Mouse (Mus musculus): ENCODE measurements around the gene Sim2. TPM values are rescaled to one million over a fixed set of nuclear protein-coding genes. Genes with fewer than 3 reads are reported as not detected.

The Sim2 gene
- polyA plus RNA-seq, 1 experiment = 8.6 TPM

- TF ChIP-seq USF1 (IDR thresholded peaks at IDR 0.05; ENCODE audit: low read depth) (no peak), E2F4 (IDR thresholded peaks at IDR 0.05; ENCODE audit: insufficient read depth) (no peak), MAX (IDR thresholded peaks at IDR 0.05; ENCODE audit: low read depth) (no peak), POLR2AphosphoS2 (IDR thresholded peaks at IDR 0.05; ENCODE audit: insufficient read length, low read depth) (no peak), MYOD1 (IDR thresholded peaks at IDR 0.05; ENCODE audit: control insufficient read depth in 1 of 3, insufficient read length in 2 of 3, low read depth in 2 of 3) (no peak), REST (IDR thresholded peaks at IDR 0.05; ENCODE audit: insufficient read depth, insufficient read length) (no peak), TCF12 (IDR thresholded peaks at IDR 0.05; ENCODE audit: insufficient read depth, poor library complexity, severe bottlenecking) (no peak), TCF3 (IDR thresholded peaks at IDR 0.05; ENCODE audit: insufficient read length, low read depth) (no peak), MYOG (IDR thresholded peaks at IDR 0.05; ENCODE audit: control insufficient read depth in 1 of 3, insufficient read depth in 1 of 3, insufficient read length in 2 of 3, low read depth in 2 of 3) (no peak), POLR2A (IDR thresholded peaks at IDR 0.05; ENCODE audit: insufficient read length, low read depth) (no peak), SRF (IDR thresholded peaks at IDR 0.05; ENCODE audit: control insufficient read depth, insufficient read length, low read depth) (no peak), CEBPB (IDR thresholded peaks at IDR 0.05; ENCODE audit: insufficient read depth, poor library complexity, severe bottlenecking) (no peak)
- Histone ChIP-seq H3K4me2 (ENCODE audit: low read depth) (no peak overlapping the region), H3K36me3 (ENCODE audit: control insufficient read depth, insufficient read depth) (no peaks in the 10 kb centered on the region), H3K4me3 (no peak overlapping the region), H3K27me3 (ENCODE audit: control insufficient read depth, insufficient read depth, insufficient read length) (no peaks in the 10 kb centered on the region), H3ac (ENCODE audit: control insufficient read depth, insufficient read length) (no peak overlapping the region), H3K79me2 (ENCODE audit: control insufficient read depth, insufficient read depth) (no peaks in the 10 kb centered on the region)
Observed at GRCm38 (mm10) chr16:94079075-94079855, 5.5 kb upstream of the Sim2 start.

- Histone ChIP-seq H3K36me3 (ENCODE audit: control insufficient read depth, insufficient read depth) (no peaks in the 10 kb centered on the region), H3K79me2 (ENCODE audit: control insufficient read depth, insufficient read depth) (no peaks in the 10 kb centered on the region), H3K27me3 (ENCODE audit: control insufficient read depth, insufficient read depth, insufficient read length) (no peaks in the 10 kb centered on the region), H3K4me3 (no peak overlapping the region), H3K4me2 (ENCODE audit: low read depth) (no peak overlapping the region), H3ac (ENCODE audit: control insufficient read depth, insufficient read length) (no peak overlapping the region)
- TF ChIP-seq MYOD1 (IDR thresholded peaks at IDR 0.05; ENCODE audit: control insufficient read depth in 1 of 3, insufficient read length in 2 of 3, low read depth in 2 of 3) (no peak), USF1 (IDR thresholded peaks at IDR 0.05; ENCODE audit: low read depth) (no peak), TCF12 (IDR thresholded peaks at IDR 0.05; ENCODE audit: insufficient read depth, poor library complexity, severe bottlenecking) (no peak), MAX (IDR thresholded peaks at IDR 0.05; ENCODE audit: low read depth) (no peak)
Observed at GRCm38 (mm10) chr16:94079856-94080555, 4.7 kb upstream of the Sim2 start.

- H3K27me3 ChIP-seq (ENCODE audit: control insufficient read depth, insufficient read depth, insufficient read length) = no peaks in the 10 kb centered on the region
- H3K4me2 ChIP-seq (ENCODE audit: low read depth) = no peak overlapping the region
- no peaks in the 10 kb centered on the region for H3K79me2 ChIP-seq (ENCODE audit: control insufficient read depth, insufficient read depth)
- H3ac ChIP-seq (ENCODE audit: control insufficient read depth, insufficient read length) = no peak overlapping the region
- no peak overlapping the region for H3K4me3 ChIP-seq
- no peak for TF ChIP-seq POLR2A (IDR thresholded peaks at IDR 0.05; ENCODE audit: insufficient read length, low read depth)
- no peak for TF ChIP-seq CEBPB (IDR thresholded peaks at IDR 0.05; ENCODE audit: insufficient read depth, poor library complexity, severe bottlenecking)
- no peak for TF ChIP-seq MYOG (IDR thresholded peaks at IDR 0.05; ENCODE audit: control insufficient read depth in 1 of 3, insufficient read depth in 1 of 3, insufficient read length in 2 of 3, low read depth in 2 of 3)
- no peak for TF ChIP-seq SRF (IDR thresholded peaks at IDR 0.05; ENCODE audit: control insufficient read depth, insufficient read length, low read depth)
- no peak for TF ChIP-seq REST (IDR thresholded peaks at IDR 0.05; ENCODE audit: insufficient read depth, insufficient read length)
- no peak for TF ChIP-seq TCF12 (IDR thresholded peaks at IDR 0.05; ENCODE audit: insufficient read depth, poor library complexity, severe bottlenecking)
- TF ChIP-seq POLR2AphosphoS2 (IDR thresholded peaks at IDR 0.05; ENCODE audit: insufficient read length, low read depth) = no peak
- TF ChIP-seq TCF3 (IDR thresholded peaks at IDR 0.05; ENCODE audit: insufficient read length, low read depth) = no peak
- TF ChIP-seq E2F4 (IDR thresholded peaks at IDR 0.05; ENCODE audit: insufficient read depth) = no peak
- TF ChIP-seq MAX (IDR thresholded peaks at IDR 0.05; ENCODE audit: low read depth) = no peak
- TF ChIP-seq USF1 (IDR thresholded peaks at IDR 0.05; ENCODE audit: low read depth) = no peak
- TF ChIP-seq MYOD1 (IDR thresholded peaks at IDR 0.05; ENCODE audit: control insufficient read depth in 1 of 3, insufficient read length in 2 of 3, low read depth in 2 of 3) = no peak
- H3K36me3 ChIP-seq (ENCODE audit: control insufficient read depth, insufficient read depth) = no peaks in the 10 kb centered on the region
Observed at GRCm38 (mm10) chr16:94081596-94081995, 3.1 kb upstream of the Sim2 start.

DNA sequence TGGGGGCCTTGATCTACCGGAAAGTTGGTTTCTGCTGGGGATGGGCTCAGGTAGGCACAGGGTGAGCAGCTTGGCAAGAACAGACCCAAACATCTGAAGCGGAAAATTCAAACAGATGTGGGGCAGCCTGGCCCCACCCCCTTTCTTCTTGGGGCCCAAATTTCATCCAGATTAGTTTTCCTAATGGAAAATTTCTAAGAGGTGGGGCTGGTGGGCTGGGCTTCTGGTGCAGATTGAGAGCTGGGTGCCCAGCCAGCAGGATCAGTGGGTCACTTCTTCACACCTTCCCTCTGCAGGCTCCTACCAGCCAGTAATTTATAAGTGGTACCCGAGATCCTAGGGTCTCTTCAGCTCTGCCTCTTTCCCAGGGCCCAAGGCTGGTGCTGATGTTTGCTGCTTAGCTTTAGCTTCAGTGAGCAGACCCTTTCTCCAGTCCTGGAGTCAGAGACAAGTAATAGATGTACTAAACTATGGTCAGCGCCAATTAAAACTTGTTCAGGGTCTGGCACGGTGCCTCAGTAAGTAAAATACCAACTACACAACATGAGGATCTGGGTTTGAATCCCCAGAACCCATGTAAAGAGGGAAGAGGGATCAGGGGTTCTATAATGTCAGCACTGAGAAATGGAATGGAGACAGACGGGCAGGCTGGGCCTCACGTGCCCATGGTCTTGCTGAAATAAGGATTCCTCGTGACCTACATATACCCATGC is 2.6 kb upstream of the Sim2 start:
- Histone ChIP-seq H3K4me3 (no peak overlapping the region), H3ac (ENCODE audit: control insufficient read depth, insufficient read length) (no peak overlapping the region), H3K79me2 (ENCODE audit: control insufficient read depth, insufficient read depth) (no peaks in the 10 kb centered on the region), H3K27me3 (ENCODE audit: control insufficient read depth, insufficient read depth, insufficient read length) (no peaks in the 10 kb centered on the region), H3K4me2 (ENCODE audit: low read depth) (no peak overlapping the region), H3K36me3 (ENCODE audit: control insufficient read depth, insufficient read depth) (no peaks in the 10 kb centered on the region)
- TF ChIP-seq POLR2AphosphoS2 (IDR thresholded peaks at IDR 0.05; ENCODE audit: insufficient read length, low read depth) (no peak), USF1 (IDR thresholded peaks at IDR 0.05; ENCODE audit: low read depth) (no peak), TCF12 (IDR thresholded peaks at IDR 0.05; ENCODE audit: insufficient read depth, poor library complexity, severe bottlenecking) (no peak), MAX (IDR thresholded peaks at IDR 0.05; ENCODE audit: low read depth) (no peak), CEBPB (IDR thresholded peaks at IDR 0.05; ENCODE audit: insufficient read depth, poor library complexity, severe bottlenecking) (no peak), POLR2A (IDR thresholded peaks at IDR 0.05; ENCODE audit: insufficient read length, low read depth) (no peak), REST (IDR thresholded peaks at IDR 0.05; ENCODE audit: insufficient read depth, insufficient read length) (no peak), TCF3 (IDR thresholded peaks at IDR 0.05; ENCODE audit: insufficient read length, low read depth) (no peak), MYOD1 (IDR thresholded peaks at IDR 0.05; ENCODE audit: control insufficient read depth in 1 of 3, insufficient read length in 2 of 3, low read depth in 2 of 3) (no peak), SRF (IDR thresholded peaks at IDR 0.05; ENCODE audit: control insufficient read depth, insufficient read length, low read depth) (no peak), E2F4 (IDR thresholded peaks at IDR 0.05; ENCODE audit: insufficient read depth) (no peak)

Measured in myocyte (in vitro differentiated cells).